Mouse (Mus musculus) intestine, embryonic 16.5 days (tissue): ENCODE results near the gene Smpd3. TPM values are rescaled to one million over a fixed set of nuclear protein-coding genes. Genes with fewer than 3 reads are reported as not detected.

Experiments used
- polyA plus RNA-seq: library from polyadenylated mRNA; unstranded; fragments of >200 nt; fragmentation: Nextera tagmentation; extraction: Ambion mirVana; gene quantifications from 2 replicates; pipeline ENCODE4 v1.2.1, GENCODE M21; 2015

The Smpd3 gene
- polyA plus RNA-seq, 1 experiment from 2014 or later, result 23.3 TPM

Other genes starting within 250 kb of the Smpd3 start
- 35.7 and 38.9 TPM in 2 replicates for gene Esrp2, start 201.0 kb downstream of the Smpd3 start, polyA plus RNA-seq
- gene Pla2g15, start 187.6 kb downstream of the Smpd3 start, polyA plus RNA-seq, result 10.1 and 10.7 TPM in 2 replicates
- 24.5 and 24.6 TPM in 2 replicates for gene Slc7a6, start 169.1 kb downstream of the Smpd3 start, polyA plus RNA-seq
- 26.9 and 29.3 TPM in 2 replicates for gene Slc7a6os, start 127.1 kb downstream of the Smpd3 start, polyA plus RNA-seq
- gene Prmt7, start 127.1 kb downstream of the Smpd3 start, polyA plus RNA-seq, result 45.6 and 50.3 TPM in 2 replicates
- 11.9 and 12.5 TPM in 2 replicates for gene Zfp90, start 77.3 kb upstream of the Smpd3 start, polyA plus RNA-seq
- gene 6030452D12Rik, start 162.5 kb upstream of the Smpd3 start, polyA plus RNA-seq, result not detected in 2 replicates
- gene Cdh3, start 172.9 kb upstream of the Smpd3 start, polyA plus RNA-seq, result 11.5 and 12.5 TPM in 2 replicates
- 8.4 and 10.6 TPM in 2 replicates for gene Gm10073, start 235.5 kb upstream of the Smpd3 start, polyA plus RNA-seq